ENCODE assay signal across 29 mouse cellular contexts in genomic region chr3:65358275-65358674, GRCm38 (mm10). TPM values are rescaled to one million over a fixed set of nuclear protein-coding genes. Genes with fewer than 3 reads are reported as not detected.
DNase-seq lines count a peak whose midpoint lies in the region; ATAC-seq and TF ChIP-seq lines count a peak whose summit lies in the region.
"Had no signal": no experiment of that assay in that cellular context is flagged by ENCODE, and none has a peak within 500 bp of the region (broad histone marks: within the 10 kb centered on the region; RNA-seq: fewer than 3 reads in every experiment).

No protein-coding gene starts in this region.

- H3K9me3 ChIP-seq in midbrain, embryonic 14.5 days (ENCODE audit: control insufficient read depth, low read length) = no peaks in the 10 kb centered on the region
- no peaks in the 10 kb centered on the region for H3K9me3 ChIP-seq in midbrain, embryonic 16.5 days (replicated peaks; ENCODE audit: control insufficient read depth, low read length, poor library complexity, severe bottlenecking)
- H3K9me3 ChIP-seq: forebrain, embryonic 13.5 days; G1E; hindbrain, embryonic 10.5 days; hindbrain, embryonic 15.5 days; kidney, embryonic 15.5 days; limb, embryonic 12.5 days; liver, embryonic 12.5 days; megakaryocyte, embryonic 14.5 days; neural tube, embryonic 13.5 days had no signal

- no peak overlapping the region for H3K9ac ChIP-seq in heart, adult 2 months (ENCODE audit: low read depth, low read length)
- no peak overlapping the region for H3K9ac ChIP-seq in midbrain, embryonic 14.5 days (replicated peaks; ENCODE audit: low read length)
- no peak overlapping the region for H3K9ac ChIP-seq in midbrain, embryonic 16.5 days (ENCODE audit: low read depth, low read length)
- H3K9ac ChIP-seq: forebrain, embryonic 13.5 days; hindbrain, embryonic 15.5 days; kidney, embryonic 15.5 days; limb, embryonic 12.5 days; liver, embryonic 12.5 days; liver, postnatal 0 days; neural tube, embryonic 13.5 days had no signal

- H3K36me3 ChIP-seq in heart, adult 2 months (ENCODE audit: control insufficient read depth, insufficient read depth, low read length) = no peaks in the 10 kb centered on the region
- H3K36me3 ChIP-seq in midbrain, embryonic 14.5 days (ENCODE audit: control insufficient read depth, insufficient read depth, low read length) = no peaks in the 10 kb centered on the region
- no peaks in the 10 kb centered on the region for H3K36me3 ChIP-seq in midbrain, embryonic 16.5 days (ENCODE audit: control insufficient read depth, insufficient read depth, low read length)
- H3K36me3 ChIP-seq: hindbrain, embryonic 15.5 days; kidney, embryonic 15.5 days; neural tube, embryonic 13.5 days had no signal

- no peak overlapping the region for H3K27ac ChIP-seq in heart, adult 2 months
- no peak overlapping the region for H3K27ac ChIP-seq in midbrain, embryonic 14.5 days (replicated peaks; ENCODE audit: low read depth, low read length)
- no peak overlapping the region for H3K27ac ChIP-seq in midbrain, embryonic 16.5 days (ENCODE audit: low read length)
- H3K27ac ChIP-seq: forebrain, embryonic 13.5 days; hindbrain, embryonic 10.5 days; hindbrain, embryonic 15.5 days; kidney, embryonic 15.5 days; limb, embryonic 12.5 days; liver, embryonic 12.5 days; neural tube, embryonic 13.5 days had no signal

- peaks cover 6% of the 10 kb centered on the region for H3K4me1 ChIP-seq in heart, adult 2 months (ENCODE audit: control insufficient read depth, insufficient read depth, low read length)
- peaks cover 3% of the 10 kb centered on the region; the same call in 1 of the 2 replicates for H3K4me1 ChIP-seq in midbrain, embryonic 14.5 days (ENCODE audit: control insufficient read depth, insufficient read depth, low read length)
- H3K4me1 ChIP-seq in midbrain, embryonic 16.5 days (ENCODE audit: control insufficient read depth, insufficient read depth, low read length) = no peaks in the 10 kb centered on the region
- H3K4me1 ChIP-seq: forebrain, embryonic 13.5 days; hindbrain, embryonic 15.5 days; kidney, embryonic 15.5 days; limb, embryonic 12.5 days; neural tube, embryonic 13.5 days had no signal

- WGBS in heart, adult 2 months = 67% methylated on average over 2 of the region's 2 CpGs
- WGBS in midbrain, embryonic 14.5 days = 16% methylated on average over 2 of the region's 2 CpGs
- WGBS in midbrain, embryonic 16.5 days = 13% methylated on average over 2 of the region's 2 CpGs

- H3K27me3 ChIP-seq in heart, adult 2 months (ENCODE audit: control insufficient read depth, insufficient read depth, low read length) = no peaks in the 10 kb centered on the region
- H3K27me3 ChIP-seq in midbrain, embryonic 14.5 days (ENCODE audit: control insufficient read depth, insufficient read depth, low read length) = no peaks in the 10 kb centered on the region
- no peaks in the 10 kb centered on the region for H3K27me3 ChIP-seq in midbrain, embryonic 16.5 days (ENCODE audit: control insufficient read depth, insufficient read depth, low read depth, low read length)
- H3K27me3 ChIP-seq: forebrain, embryonic 13.5 days; hindbrain, embryonic 15.5 days; kidney, embryonic 15.5 days; limb, embryonic 12.5 days; liver, embryonic 12.5 days; megakaryocyte, embryonic 14.5 days; neural tube, embryonic 13.5 days had no signal

- ATAC-seq in midbrain, embryonic 14.5 days (ENCODE audit: low FRiP score, low TSS enrichment) = no peak
- no peak for ATAC-seq in midbrain, embryonic 16.5 days
- ATAC-seq: forebrain, embryonic 13.5 days; inflammation-experienced regulatory T-cells, adult 6 months; liver, embryonic 12.5 days; liver, postnatal 0 days; lung, postnatal 0 days had no signal

- no peak for TF ChIP-seq POLR2A in heart, adult 2 months (IDR thresholded peaks at IDR 0.05; ENCODE audit: insufficient read depth, low read depth, low read length)

- no peaks in the 10 kb centered on the region for H3K79me2 ChIP-seq in heart, adult 2 months (replicated peaks; ENCODE audit: control insufficient read depth, insufficient read depth, low read length)

- TF ChIP-seq EP300 in heart, adult 2 months (IDR thresholded peaks at IDR 0.05; ENCODE audit: insufficient read depth, low read depth, low read length) = no peak

- intact Hi-C loops in heart, adult 2 months (cut with DNase I) = no loop called here

- H3K4me3 ChIP-seq in heart, adult 2 months = no peak overlapping the region
- H3K4me3 ChIP-seq in midbrain, embryonic 14.5 days (replicated peaks; ENCODE audit: low read depth, low read length) = no peak overlapping the region
- H3K4me3 ChIP-seq in midbrain, embryonic 16.5 days (ENCODE audit: low read depth, low read length) = no peak overlapping the region
- H3K4me3 ChIP-seq: forebrain, embryonic 13.5 days; hindbrain, embryonic 10.5 days; hindbrain, embryonic 15.5 days; kidney, embryonic 15.5 days; limb, embryonic 12.5 days; liver, embryonic 12.5 days; megakaryocyte, embryonic 14.5 days; neural tube, embryonic 13.5 days had no signal

- no peak for TF ChIP-seq CTCF in heart, adult 2 months (IDR thresholded peaks at IDR 0.05)

- no peak overlapping the region for H3K4me2 ChIP-seq in midbrain, embryonic 14.5 days (ENCODE audit: low read length)
- H3K4me2 ChIP-seq in midbrain, embryonic 16.5 days (ENCODE audit: low read length) = no peak overlapping the region
- H3K4me2 ChIP-seq: forebrain, embryonic 13.5 days; hindbrain, embryonic 15.5 days; kidney, embryonic 15.5 days; limb, embryonic 12.5 days; liver, embryonic 12.5 days; neural tube, embryonic 13.5 days had no signal

- peak; percentile 48 for DNase-seq in adrenal gland, postnatal 14 days
- DNase-seq in adrenal gland, adult 8-10 months = no peak
- DNase-seq in heart, adult 11 months = peak; percentile 91
- no peak for DNase-seq in heart, adult 2 months
- peak; percentile 9 for DNase-seq in midbrain, embryonic 14.5 days
- DNase-seq in urinary bladder, postnatal 14 days (ENCODE audit: low spot score) = no peak
- DNase-seq: cerebellum, adult 11 months; cerebellum, adult 9-10 months; cerebellum, postnatal 36 days; heart, postnatal 14 days; kidney, adult 11 months; kidney, postnatal 25 days; liver, postnatal 0 days; lung, postnatal 4 days; right cerebral cortex, postnatal 14 days; thymus, adult 2 months; thymus, postnatal 36 days had no signal

RNA-seq across cellular contexts. Expression of gene Ssr3, which starts 34.1 kb away (rescaled TPM):
- total RNA-seq in adrenal gland, postnatal 14 days (2021) = 168 and 188 TPM in 2 replicates
- total RNA-seq in adrenal gland, adult 8-10 months (2022) = 100 to 1,000 TPM; 185 to 212 (median 197) TPM
- total RNA-seq in heart, adult 2 months (2021) = 100 to 1,000 TPM; 111 to 120 TPM
- 64.8 and 120 TPM in 2 replicates for polyA plus RNA-seq in heart, adult 2 months (2012; rRNA removed)
- polyA plus RNA-seq in midbrain, embryonic 14.5 days (2014; fragmentation: Nextera tagmentation; extraction: Ambion mirVana) = 169 and 212 TPM in 2 replicates
- polyA plus RNA-seq in midbrain, embryonic 16.5 days (2015; fragmentation: Nextera tagmentation; extraction: Ambion mirVana) = 170 and 172 TPM in 2 replicates

Comparison
In these comparisons a context has a peak if more than half of its experiments do, and no peak if none do; other contexts are left out.
1. DNase-seq: peak in adrenal gland, postnatal 14 days (single experiment), heart, adult 11 months (single experiment) and midbrain, embryonic 14.5 days (single experiment); none in adrenal gland, adult 8-10 months (single experiment), heart, adult 2 months (0 of 2) and urinary bladder, postnatal 14 days (single experiment).